Mouse (Mus musculus): ENCODE measurements around the gene Dtx2. TPM values are rescaled to one million over a fixed set of nuclear protein-coding genes. Genes with fewer than 3 reads are reported as not detected.

The Dtx2 gene
- total RNA-seq, 1 experiment: 28.3 TPM

DNA sequence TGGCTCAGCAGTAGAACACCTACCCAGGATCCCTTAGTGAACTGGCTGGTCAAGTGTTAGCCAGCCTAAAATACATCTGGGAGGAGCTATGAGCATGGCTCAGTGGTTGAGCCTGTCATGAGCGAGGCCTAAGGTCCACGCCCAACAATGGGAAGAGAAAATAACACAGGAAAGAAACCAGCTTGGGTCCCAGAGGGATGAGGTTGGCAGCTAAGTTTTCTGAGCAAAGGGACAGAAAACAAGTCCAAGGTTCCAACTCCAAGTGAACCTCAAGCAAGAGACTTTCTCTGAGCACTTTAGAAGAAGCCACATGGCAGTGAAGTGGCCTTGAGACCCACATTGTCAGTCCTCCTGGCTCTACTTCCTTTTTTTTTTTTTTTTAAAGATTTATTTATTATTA is 42.9 kb upstream of the Dtx2 start:
- Histone ChIP-seq H3K4me1 (ENCODE audit: control insufficient read depth in 2 of 2, insufficient read depth in 2 of 2, low read length in 2 of 2, poor library complexity in 1 of 2) (peaks cover 3 to 19% of the 10 kb centered on the region in 2 experiments), H3K9me3 (ENCODE audit: control insufficient read depth, insufficient read depth, low read depth, low read length) (no peaks in the 10 kb centered on the region), H3K4me3 (ENCODE audit: insufficient read depth in 1 of 2, low read depth in 1 of 2, low read length in 2 of 2, poor library complexity in 1 of 2, severe bottlenecking in 1 of 2) (no peak overlapping the region), H3K9ac (ENCODE audit: insufficient read depth, low read depth, low read length, poor library complexity, severe bottlenecking) (no peak overlapping the region), H3K27ac (ENCODE audit: insufficient read depth, low read depth, low read length, poor library complexity, severe bottlenecking) (peak overlapping the region; percentile 26; the same call in 1 of the 2 replicates), H3K36me3 (ENCODE audit: control insufficient read depth, insufficient read depth, low read length, poor library complexity, severe bottlenecking) (no peaks in the 10 kb centered on the region)
- no peak for TF ChIP-seq MAFK (IDR thresholded peaks at IDR 0.05; ENCODE audit: insufficient read depth, low read depth, low read length)
- TF ChIP-seq ZC3H11A (IDR thresholded peaks at IDR 0.05; ENCODE audit: borderline replicate concordance, low read depth, low read length): no peak
- TF ChIP-seq HCFC1 (IDR thresholded peaks at IDR 0.05; ENCODE audit: borderline replicate concordance, insufficient read depth, low read length): no peak
- no peak for TF ChIP-seq CHD2 (IDR thresholded peaks at IDR 0.05; ENCODE audit: low read depth, low read length)
- TF ChIP-seq ZNF384 (IDR thresholded peaks at IDR 0.05; ENCODE audit: low read depth, low read length): no peak
- in situ Hi-C loops (cut with MboI; ENCODE audit: low sequenced_read_pairs in 2 of 2, unreplicated experiment in 2 of 2): no loop called here
- no peak for DNase-seq (ENCODE audit: low read depth, low spot score)

DNA sequence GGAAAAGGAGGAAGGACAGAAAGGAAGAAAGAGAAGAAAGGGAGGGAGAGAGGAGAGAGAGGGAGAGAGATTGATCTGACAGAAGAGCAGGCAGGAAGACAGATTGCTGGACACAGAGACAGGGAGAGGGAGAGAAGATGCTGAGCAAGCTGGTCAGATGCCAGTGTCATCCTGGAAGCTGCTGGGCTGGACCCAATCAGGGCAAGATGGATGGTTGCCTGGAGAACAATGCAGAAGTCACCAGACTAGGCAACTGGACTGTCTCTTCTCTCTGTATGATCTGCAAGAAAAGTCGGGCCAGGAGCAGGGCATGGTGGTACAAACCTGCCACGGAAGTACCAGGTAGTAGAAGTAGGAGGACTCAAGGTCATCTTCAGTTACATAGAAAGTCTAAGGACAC is 41.8 kb upstream of the Dtx2 start:
- in situ Hi-C loops (cut with MboI; ENCODE audit: low sequenced_read_pairs in 2 of 2, unreplicated experiment in 2 of 2): no loop called here
- H3K27ac ChIP-seq (ENCODE audit: insufficient read depth, low read depth, low read length, poor library complexity, severe bottlenecking): no peak overlapping the region
- no peak for TF ChIP-seq CHD2 (IDR thresholded peaks at IDR 0.05; ENCODE audit: low read depth, low read length)
- TF ChIP-seq MAFK (IDR thresholded peaks at IDR 0.05; ENCODE audit: insufficient read depth, low read depth, low read length): no peak
- TF ChIP-seq ZC3H11A (IDR thresholded peaks at IDR 0.05; ENCODE audit: borderline replicate concordance, low read depth, low read length): no peak
- TF ChIP-seq HCFC1 (IDR thresholded peaks at IDR 0.05; ENCODE audit: borderline replicate concordance, insufficient read depth, low read length): no peak
- no peak for TF ChIP-seq ZNF384 (IDR thresholded peaks at IDR 0.05; ENCODE audit: low read depth, low read length)

DNA sequence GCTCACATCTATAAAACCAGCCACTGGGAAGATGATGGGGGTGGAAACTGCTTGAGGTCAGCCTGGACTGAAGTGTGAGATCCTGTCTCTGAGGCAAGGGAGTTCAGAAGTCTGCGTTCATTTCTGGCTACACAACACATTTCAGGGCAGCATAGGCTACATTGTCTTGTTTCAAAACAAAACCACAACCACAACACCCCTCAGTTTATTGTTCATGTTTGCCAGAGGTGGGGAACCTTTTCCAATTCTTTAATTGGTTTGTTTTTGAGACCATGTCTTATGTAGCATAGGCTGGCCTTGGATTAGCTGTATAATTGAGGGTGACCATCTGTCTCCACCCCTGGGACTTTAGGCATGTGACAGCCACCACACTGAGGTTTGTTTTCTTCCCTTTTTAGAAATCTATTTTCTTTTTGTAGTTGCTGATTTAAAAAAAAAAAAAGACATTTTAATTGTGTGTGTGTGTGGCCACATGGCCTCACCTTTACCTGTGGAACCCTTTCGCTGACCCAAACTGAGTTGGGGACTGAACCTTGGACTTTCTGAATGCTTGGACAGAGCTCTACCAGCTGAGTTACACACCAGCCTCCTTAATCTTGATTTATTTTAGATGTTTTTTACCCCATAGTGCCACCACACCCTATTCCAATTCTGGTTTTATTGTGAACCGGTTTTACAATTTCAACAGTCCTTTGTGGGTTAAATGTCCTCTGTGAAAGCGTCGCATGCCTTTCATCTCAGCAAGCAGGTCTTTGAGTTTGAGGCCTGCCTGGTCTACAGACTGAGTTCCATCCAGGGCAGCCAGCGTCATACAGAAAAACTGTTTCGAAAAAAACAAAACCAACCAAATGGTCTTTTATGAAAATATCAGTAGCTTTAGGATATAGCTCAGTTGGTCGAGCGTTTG is 38.0 kb upstream of the Dtx2 start:
- in situ Hi-C loops (cut with MboI; ENCODE audit: low sequenced_read_pairs in 2 of 2, unreplicated experiment in 2 of 2): no loop called here
- DNase-seq (ENCODE audit: low read depth, low spot score): no peak
- TF ChIP-seq CHD2 (IDR thresholded peaks at IDR 0.05; ENCODE audit: low read depth, low read length) (no peak), ZNF384 (IDR thresholded peaks at IDR 0.05; ENCODE audit: low read depth, low read length) (no peak), ZC3H11A (IDR thresholded peaks at IDR 0.05; ENCODE audit: borderline replicate concordance, low read depth, low read length) (no peak), MAFK (IDR thresholded peaks at IDR 0.05; ENCODE audit: insufficient read depth, low read depth, low read length) (no peak), HCFC1 (IDR thresholded peaks at IDR 0.05; ENCODE audit: borderline replicate concordance, insufficient read depth, low read length) (no peak)
- H3K4me3 ChIP-seq (ENCODE audit: insufficient read depth in 1 of 2, low read depth in 1 of 2, low read length in 2 of 2, poor library complexity in 1 of 2, severe bottlenecking in 1 of 2): peak overlapping the region; percentile 42 to 48; a peak in 3 of 4 replicates
- H3K9me3 ChIP-seq (ENCODE audit: control insufficient read depth, insufficient read depth, low read depth, low read length): no peaks in the 10 kb centered on the region
- H3K9ac ChIP-seq (ENCODE audit: insufficient read depth, low read depth, low read length, poor library complexity, severe bottlenecking): peak overlapping the region; percentile 71
- H3K27ac ChIP-seq (ENCODE audit: insufficient read depth, low read depth, low read length, poor library complexity, severe bottlenecking): peak overlapping the region; percentile 98
- H3K36me3 ChIP-seq (ENCODE audit: control insufficient read depth, insufficient read depth, low read length, poor library complexity, severe bottlenecking): no peaks in the 10 kb centered on the region
- peaks cover 10 to 39% of the 10 kb centered on the region in 2 experiments for H3K4me1 ChIP-seq (ENCODE audit: control insufficient read depth in 2 of 2, insufficient read depth in 2 of 2, low read length in 2 of 2, poor library complexity in 1 of 2)

More for the DNA sequence above, 41.8 kb upstream of the Dtx2 start:
- peaks cover 8 to 17% of the 10 kb centered on the region in 2 experiments for H3K4me1 ChIP-seq (ENCODE audit: control insufficient read depth in 2 of 2, insufficient read depth in 2 of 2, low read length in 2 of 2, poor library complexity in 1 of 2)
- no peaks in the 10 kb centered on the region for H3K9me3 ChIP-seq (ENCODE audit: control insufficient read depth, insufficient read depth, low read depth, low read length)
- H3K9ac ChIP-seq (ENCODE audit: insufficient read depth, low read depth, low read length, poor library complexity, severe bottlenecking): no peak overlapping the region
- no peak for DNase-seq (ENCODE audit: low read depth, low spot score)
- no peaks in the 10 kb centered on the region for H3K36me3 ChIP-seq (ENCODE audit: control insufficient read depth, insufficient read depth, low read length, poor library complexity, severe bottlenecking)
- no peak overlapping the region for H3K4me3 ChIP-seq (ENCODE audit: insufficient read depth in 1 of 2, low read depth in 1 of 2, low read length in 2 of 2, poor library complexity in 1 of 2, severe bottlenecking in 1 of 2)

DNA sequence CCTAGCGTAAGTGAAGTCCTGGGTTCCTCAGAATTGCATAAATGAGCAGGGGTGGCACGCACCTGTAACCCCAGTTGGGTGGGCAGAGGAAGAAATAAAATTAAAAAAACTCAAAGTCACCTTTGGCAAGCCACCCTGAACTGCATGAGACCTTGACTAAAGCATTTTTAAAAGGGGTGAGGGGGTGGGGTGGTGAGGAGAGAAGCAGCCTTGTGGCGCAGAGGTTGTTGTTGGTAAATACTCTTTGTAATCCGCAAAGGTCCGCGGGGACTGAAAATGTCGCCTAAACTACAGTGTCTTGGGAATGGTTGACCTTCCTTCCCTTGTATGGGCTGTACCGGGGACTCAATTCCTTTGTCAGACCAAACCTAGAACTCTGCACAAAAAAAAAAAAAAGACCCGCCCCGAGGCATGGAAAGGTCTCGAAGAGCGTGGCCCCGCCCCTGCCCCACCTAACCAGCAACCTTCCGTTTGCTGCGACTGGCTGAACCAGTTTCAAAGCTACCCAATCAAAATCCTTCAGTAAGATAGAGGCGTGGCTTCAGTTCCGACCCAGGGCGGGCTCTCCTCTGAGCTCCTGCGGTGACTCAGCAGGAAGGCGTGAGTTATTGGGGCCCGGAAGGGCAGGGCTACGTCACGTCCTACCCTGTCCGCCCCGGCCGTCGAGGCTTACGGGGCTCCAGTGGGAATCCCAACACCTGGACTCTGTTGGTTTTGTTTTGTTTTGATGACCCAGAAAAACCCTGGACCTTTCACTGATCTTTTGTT is 37.2 kb upstream of the Dtx2 start:
- H3K9me3 ChIP-seq (ENCODE audit: control insufficient read depth, insufficient read depth, low read depth, low read length): no peaks in the 10 kb centered on the region
- H3K36me3 ChIP-seq (ENCODE audit: control insufficient read depth, insufficient read depth, low read length, poor library complexity, severe bottlenecking): no peaks in the 10 kb centered on the region
- H3K27ac ChIP-seq (ENCODE audit: insufficient read depth, low read depth, low read length, poor library complexity, severe bottlenecking): peak overlapping the region; percentile 98
- in situ Hi-C loops (cut with MboI; ENCODE audit: low sequenced_read_pairs in 2 of 2, unreplicated experiment in 2 of 2): no loop called here
- TF ChIP-seq CHD2 (IDR thresholded peaks at IDR 0.05; ENCODE audit: low read depth, low read length): peak; percentile 30; the same call in 1 of the 2 replicates
- TF ChIP-seq MAFK (IDR thresholded peaks at IDR 0.05; ENCODE audit: insufficient read depth, low read depth, low read length): peak; percentile 95
- peak; percentile 98 for TF ChIP-seq ZNF384 (IDR thresholded peaks at IDR 0.05; ENCODE audit: low read depth, low read length)
- TF ChIP-seq HCFC1 (IDR thresholded peaks at IDR 0.05; ENCODE audit: borderline replicate concordance, insufficient read depth, low read length): 0 out of 2 replicates have a peak, but pooled peaks have one; percentile 31
- no peak for TF ChIP-seq ZC3H11A (IDR thresholded peaks at IDR 0.05; ENCODE audit: borderline replicate concordance, low read depth, low read length)
- peaks cover 11 to 39% of the 10 kb centered on the region in 2 experiments for H3K4me1 ChIP-seq (ENCODE audit: control insufficient read depth in 2 of 2, insufficient read depth in 2 of 2, low read length in 2 of 2, poor library complexity in 1 of 2)
- H3K9ac ChIP-seq (ENCODE audit: insufficient read depth, low read depth, low read length, poor library complexity, severe bottlenecking): peak overlapping the region; percentile 71
- peak overlapping the region; percentile 42 to 63 for H3K4me3 ChIP-seq (ENCODE audit: insufficient read depth in 1 of 2, low read depth in 1 of 2, low read length in 2 of 2, poor library complexity in 1 of 2, severe bottlenecking in 1 of 2)
- DNase-seq (ENCODE audit: low read depth, low spot score): peak; percentile 98
